Mouse (Mus musculus) embryonic fibroblast, embryonic 13.5 days (primary cell): ENCODE results near the gene Zfp933. TPM values are rescaled to one million over a fixed set of nuclear protein-coding genes. Genes with fewer than 3 reads are reported as not detected.
"Not testable (repeated sequence)": the region's sequence is repeated elsewhere in the genome, so short reads cannot be mapped to it uniquely, and the experiment has no call there.

ENCODE experiments used
- H3K27ac ChIP-seq: 2 replicates; pipeline ENCODE4 v1.5.1; 2012; ENCODE audit warnings: low read length, control low read depth, inconsistent platforms; ENCODE audit not compliant: insufficient read depth
- H3K4me1 ChIP-seq: 2 replicates; pipeline ENCODE4 v1.6.1; 2011; ENCODE audit warnings: low read length; ENCODE audit not compliant: control insufficient read depth, insufficient read depth
- H3K4me3 ChIP-seq: 2 replicates; pipeline ENCODE4 v1.5.1; 2011; ENCODE audit warnings: mild to moderate bottlenecking, control low read depth, low read length; ENCODE audit not compliant: insufficient read depth
- CTCF ChIP-seq: IDR thresholded peaks from 2 replicates; pipeline ENCODE4 v1.5.1; 2011; ENCODE audit warnings: mild to moderate bottlenecking, control low read depth, low read length, moderate library complexity, borderline replicate concordance; ENCODE audit not compliant: insufficient read depth
- POLR2A ChIP-seq: IDR thresholded peaks from 2 replicates; pipeline ENCODE4 v1.6.1; 2011; ENCODE audit warnings: low read depth, mild to moderate bottlenecking, control low read depth, low read length, moderate library complexity
- polyA plus RNA-seq: library from polyadenylated mRNA; stranded (reverse); fragments of >200 nt; gene quantifications from 2 replicates; pipeline ENCODE4 v1.2.4, GENCODE M21; 2011; ENCODE audit warnings: low read depth; ENCODE audit not compliant: missing spikeins, insufficient read length

The Zfp933 gene
- polyA plus RNA-seq, 1 experiment = 9.9 TPM

- Histone ChIP-seq H3K4me1 (peaks cover 6% of the 10 kb centered on the region; the same call in 1 of the 2 replicates), H3K4me3 (no peak overlapping the region), H3K27ac (no peak overlapping the region)
- TF ChIP-seq CTCF = no peak
- no peak for TF ChIP-seq POLR2A
Measured at GRCm38 (mm10) chr4:147881792-147882191, 33.6 kb upstream of the Zfp933 start.

- Histone ChIP-seq H3K4me3 (no peak overlapping the region), H3K27ac (no peak overlapping the region), H3K4me1 (peaks cover 6% of the 10 kb centered on the region; the same call in 1 of the 2 replicates)
- TF ChIP-seq CTCF (no peak), POLR2A (no peak)
Measured at GRCm38 (mm10) chr4:147879865-147880264, 31.7 kb upstream of the Zfp933 start.

- no peak overlapping the region for H3K27ac ChIP-seq
- peaks cover 6% of the 10 kb centered on the region; the same call in 1 of the 2 replicates for H3K4me1 ChIP-seq
- TF ChIP-seq POLR2A (no peak), CTCF (no peak)
- H3K4me3 ChIP-seq = no peak overlapping the region
Measured at GRCm38 (mm10) chr4:147879456-147879855, 31.3 kb upstream of the Zfp933 start.

GRCm38 (mm10) chr4:147878537-147878936, 30.4 kb upstream of the Zfp933 start:
- Histone ChIP-seq H3K4me3 (no peak overlapping the region), H3K4me1 (peaks cover 6% of the 10 kb centered on the region; the same call in 1 of the 2 replicates), H3K27ac (no peak overlapping the region)
- TF ChIP-seq CTCF = no peak

- TF ChIP-seq CTCF (no peak), POLR2A (no peak)
- Histone ChIP-seq H3K4me1 (peaks cover 6% of the 10 kb centered on the region; the same call in 1 of the 2 replicates), H3K27ac (no peak overlapping the region), H3K4me3 (no peak overlapping the region)
Measured at GRCm38 (mm10) chr4:147875852-147876575, 27.8 kb upstream of the Zfp933 start.

GRCm38 (mm10) chr4:147869238-147869637, 21.1 kb upstream of the Zfp933 start:
- no peaks in the 10 kb centered on the region; the same call in 1 of the 2 replicates for H3K4me1 ChIP-seq
- H3K4me3 ChIP-seq = peak overlapping the region; percentile 69
- TF ChIP-seq CTCF (no peak), POLR2A (no peak; the same call in 1 of the 2 replicates)
- H3K27ac ChIP-seq = no peak overlapping the region

- Histone ChIP-seq H3K4me3 (peak within 1 kb of the TSS; percentile 98), H3K4me1 (no peaks in the 10 kb centered on the region; the same call in 1 of the 2 replicates), H3K27ac (peak within 1 kb of the TSS; percentile 29; the same call in 1 of the 2 replicates)
- TF ChIP-seq CTCF = no peak
- peak; percentile 55 for TF ChIP-seq POLR2A
Measured at GRCm38 (mm10) chr4:147868450-147869031, 20.4 kb upstream of the Zfp933 start, which contains the start of the genes Miip and Fv1. Gene Miip, minus strand, starts transcription at chr4:147868816. Gene Fv1, plus strand, starts transcription at chr4:147868979.

GRCm38 (mm10) chr4:147867563-147868449, 19.6 kb upstream of the Zfp933 start:
- no peak for TF ChIP-seq CTCF
- TF ChIP-seq POLR2A = peak; percentile 70
- Histone ChIP-seq H3K27ac (peak overlapping the region; percentile 29; the same call in 1 of the 2 replicates), H3K4me1 (no peaks in the 10 kb centered on the region; the same call in 1 of the 2 replicates), H3K4me3 (peak overlapping the region; percentile 98)

GRCm38 (mm10) chr4:147866793-147867192, 18.6 kb upstream of the Zfp933 start:
- not testable (repeated sequence) for H3K4me1 ChIP-seq, H3K4me3 ChIP-seq, H3K27ac ChIP-seq
